Mouse (Mus musculus) forebrain, postnatal 0 days (tissue): ENCODE measurements around the gene Rcn2. TPM values are rescaled to one million over a fixed set of nuclear protein-coding genes. Genes with fewer than 3 reads are reported as not detected.
"Not testable (repeated sequence)": the region's sequence is repeated elsewhere in the genome, so short reads cannot be mapped to it uniquely, and the experiment has no call there.

Source experiments
- ATAC-seq: fragments of 200-750 bp; cut with Nextera tagmentation; 2 replicates; pipeline ENCODE4 v1.8.0; 2017; ENCODE audit warnings: mild to moderate bottlenecking, moderate library complexity
- DNase-seq: peaks from one replicate; pipeline ENCODE4 v3.0.0-alpha.2; 2015
- H3K27ac ChIP-seq: fragments of 300-500 bp; sonication (generic); 2 replicates; pipeline ENCODE4 v1.5.1; 2014; ENCODE audit warnings: low read depth, mild to moderate bottlenecking, antibody characterized with exemption, low read length, moderate library complexity, mixed read lengths
- H3K27me3 ChIP-seq: fragments of 300-500 bp; sonication (generic); 2 replicates; pipeline ENCODE4 v1.6.1; 2014; ENCODE audit warnings: mild to moderate bottlenecking, low read length, mixed read lengths; ENCODE audit not compliant: insufficient read depth
- H3K36me3 ChIP-seq: fragments of 300-500 bp; sonication (generic); 2 replicates; pipeline ENCODE4 v1.6.1; 2014; ENCODE audit warnings: mild to moderate bottlenecking, moderate library complexity; ENCODE audit not compliant: insufficient read depth
- H3K4me1 ChIP-seq: fragments of 300-500 bp; sonication (generic); 2 replicates; pipeline ENCODE4 v1.6.1; 2014; ENCODE audit warnings: antibody characterized with exemption; ENCODE audit not compliant: insufficient read depth
- H3K4me2 ChIP-seq: fragments of 300-500 bp; sonication (generic); 2 replicates; pipeline ENCODE4 v1.6.1; 2014; ENCODE audit warnings: low read depth, mild to moderate bottlenecking, moderate library complexity
- H3K4me3 ChIP-seq: fragments of 300-500 bp; sonication (generic); 2 replicates; pipeline ENCODE4 v1.5.1; 2014; ENCODE audit warnings: low read depth, low read length, mixed read lengths
- H3K9ac ChIP-seq: fragments of 300-500 bp; sonication (generic); 2 replicates; pipeline ENCODE4 v1.6.1; 2014; ENCODE audit warnings: mild to moderate bottlenecking
- H3K9me3 ChIP-seq: fragments of 300-500 bp; sonication (generic); 2 replicates; pipeline ENCODE4 v1.6.1; 2016; ENCODE audit warnings: low read length
- CTCF ChIP-seq: sonication (generic); IDR thresholded peaks from 2 replicates; pipeline ENCODE4 v1.5.1; 2016; ENCODE audit warnings: antibody characterized with exemption, control low read depth, low read depth
- WGBS: fragments of 180-500 bp; shearing (Covaris S2); extraction: QIAGEN DNeasy Blood & Tissue Kit; methylation state at CpG from one replicate; pipeline ENCODE4 v1.1.7; 2014; 5-methylcytosine and 5-hydroxymethylcytosine counted together
- polyA plus RNA-seq: library from polyadenylated mRNA; unstranded; fragments of >200 nt; fragmentation: Nextera tagmentation; extraction: Ambion mirVana; gene quantifications from 2 replicates; pipeline ENCODE4 v1.2.1, GENCODE M21; 2015
- total RNA-seq: library from RNA; depleted of rRNA; stranded (reverse); fragments of >200 nt; gene quantifications from 2 replicates; pipeline ENCODE4 v1.2.3, GENCODE M21; 2014; rRNA removed

Rcn2 gene
- total RNA-seq (135 and 157 TPM in 2 replicates), polyA plus RNA-seq (254 and 274 TPM in 2 replicates)

GRCm38 (mm10) chr9:56041372-56042180, at the start of gene Rcn2:
TSS of gene Rcn2 (plus strand) at chr9:56041845.
- H3K27me3 ChIP-seq: no peaks in the 10 kb centered on the region
- peak within 1 kb of the TSS; percentile 59 for H3K4me2 ChIP-seq
- H3K9me3 ChIP-seq: no peaks in the 10 kb centered on the region
- under 1% methylated on average over 49 of the region's 49 CpGs for WGBS
- DNase-seq (peak; percentile 95), ATAC-seq (peak; percentile 99)
- H3K4me3 ChIP-seq: peak within 1 kb of the TSS; percentile 68
- peaks cover 13% of the 10 kb centered on the region for H3K4me1 ChIP-seq
- peak within 1 kb of the TSS; percentile 97 for H3K27ac ChIP-seq
- peak; percentile 48 for TF ChIP-seq CTCF
- peak within 1 kb of the TSS; percentile 98 for H3K9ac ChIP-seq
- H3K36me3 ChIP-seq: peaks cover 14% of the 10 kb centered on the region

DNA sequence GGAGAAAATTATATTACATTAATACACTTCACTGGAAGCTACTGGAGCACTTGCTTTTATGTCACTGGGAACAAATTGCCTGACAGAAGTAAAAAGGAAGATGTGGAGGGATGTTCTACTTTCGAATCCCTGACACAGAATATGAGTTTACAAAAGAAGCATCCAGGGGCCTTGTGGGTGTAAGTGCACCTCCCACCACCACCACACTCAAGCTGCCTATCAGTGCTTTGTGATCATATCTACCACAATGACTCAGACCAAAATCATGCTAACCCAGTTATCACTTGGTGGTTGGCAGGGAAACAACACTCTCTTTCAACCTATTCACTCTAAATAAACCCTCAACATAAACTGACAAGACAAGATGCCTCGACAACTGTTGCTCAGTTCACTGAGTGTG, 37.0 kb upstream of the Rcn2 start:
- H3K27me3 ChIP-seq, H3K9ac ChIP-seq, H3K4me2 ChIP-seq, H3K9me3 ChIP-seq, H3K4me3 ChIP-seq, ATAC-seq, DNase-seq, H3K4me1 ChIP-seq, H3K27ac ChIP-seq, H3K36me3 ChIP-seq: not testable (repeated sequence)
- WGBS: no CpG with 5 or more reads among the region's 2 CpGs

- ATAC-seq: no peak
- Histone ChIP-seq H3K4me1 (no peaks in the 10 kb centered on the region), H3K27me3 (no peaks in the 10 kb centered on the region), H3K4me2 (no peak within 1 kb of the TSS), H3K4me3 (no peak within 1 kb of the TSS), H3K27ac (no peak within 1 kb of the TSS), H3K9ac (no peak within 1 kb of the TSS), H3K36me3 (no peaks in the 10 kb centered on the region), H3K9me3 (no peaks in the 10 kb centered on the region)
- no peak for DNase-seq
- WGBS: 81% methylated on average over 4 of the region's 4 CpGs
- no peak for TF ChIP-seq CTCF
Observed at GRCm38 (mm10) chr9:56010450-56010849, 31.2 kb upstream of the Rcn2 start, which contains the start of gene 4930563M21Rik. TSS of gene 4930563M21Rik (minus strand) at chr9:56010550.

GRCm38 (mm10) chr9:56024772-56025171, 16.9 kb upstream of the Rcn2 start:
- H3K9ac ChIP-seq: no peak overlapping the region
- no peaks in the 10 kb centered on the region for H3K27me3 ChIP-seq
- H3K4me3 ChIP-seq: no peak overlapping the region
- H3K4me2 ChIP-seq: no peak overlapping the region
- H3K36me3 ChIP-seq: no peaks in the 10 kb centered on the region
- H3K9me3 ChIP-seq: no peaks in the 10 kb centered on the region
- H3K27ac ChIP-seq: no peak overlapping the region
- TF ChIP-seq CTCF: no peak
- ATAC-seq (no peak), DNase-seq (no peak)
- no peaks in the 10 kb centered on the region for H3K4me1 ChIP-seq
- WGBS: 74% methylated on average over 2 of the region's 2 CpGs

DNA sequence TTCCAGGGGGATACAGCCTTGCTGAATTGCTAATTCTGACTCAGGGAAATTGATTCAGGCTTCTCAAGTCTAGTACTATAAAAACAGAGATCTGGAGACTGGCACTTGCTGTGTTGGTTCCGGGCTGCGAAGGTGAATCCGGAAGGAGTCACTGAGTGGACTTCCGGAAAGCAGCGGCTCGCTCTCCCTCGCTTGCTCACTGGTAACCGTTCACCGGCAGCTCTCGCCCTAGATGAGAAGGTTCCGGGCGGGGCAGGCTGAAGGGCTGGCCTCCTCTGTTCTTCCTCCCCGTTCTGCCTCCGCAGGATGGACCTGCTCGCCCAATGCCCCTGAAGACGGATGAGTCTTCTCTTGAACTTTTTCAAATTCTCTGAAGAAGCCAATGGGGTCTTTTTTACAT, 14.4 kb upstream of the Rcn2 start:
- Histone ChIP-seq H3K4me3 (no peak overlapping the region), H3K9ac (no peak overlapping the region), H3K27me3 (no peaks in the 10 kb centered on the region), H3K4me1 (no peaks in the 10 kb centered on the region), H3K27ac (no peak overlapping the region), H3K4me2 (no peak overlapping the region), H3K36me3 (no peaks in the 10 kb centered on the region), H3K9me3 (no peaks in the 10 kb centered on the region)
- WGBS: 88% methylated on average over 16 of the region's 16 CpGs
- no peak for ATAC-seq
- DNase-seq: no peak
- TF ChIP-seq CTCF: no peak

- no peaks in the 10 kb centered on the region for H3K9me3 ChIP-seq
- H3K9ac ChIP-seq: no peak overlapping the region
- H3K27me3 ChIP-seq: no peaks in the 10 kb centered on the region
- no peak for TF ChIP-seq CTCF
- no peak overlapping the region for H3K4me2 ChIP-seq
- ATAC-seq (no peak), DNase-seq (no peak)
- no peaks in the 10 kb centered on the region for H3K36me3 ChIP-seq
- WGBS: 70% methylated on average over 3 of the region's 3 CpGs
- no peak overlapping the region for H3K27ac ChIP-seq
- no peak overlapping the region for H3K4me3 ChIP-seq
- no peaks in the 10 kb centered on the region for H3K4me1 ChIP-seq
Observed at GRCm38 (mm10) chr9:56032219-56032618, 9.4 kb upstream of the Rcn2 start.

GRCm38 (mm10) chr9:56042181-56042621, 556 bp downstream of the Rcn2 start:
- Histone ChIP-seq H3K4me3 (peak overlapping the region; percentile 68), H3K9me3 (no peaks in the 10 kb centered on the region), H3K9ac (peak overlapping the region; percentile 98), H3K27ac (peak overlapping the region; percentile 97), H3K4me2 (peak overlapping the region; percentile 59), H3K27me3 (no peaks in the 10 kb centered on the region), H3K36me3 (peaks cover 14% of the 10 kb centered on the region), H3K4me1 (peaks cover 13% of the 10 kb centered on the region)
- no peak for DNase-seq
- under 1% methylated on average over 16 of the region's 16 CpGs for WGBS
- ATAC-seq: peak; percentile 72
- no peak for TF ChIP-seq CTCF
